In the genomic region with DNA sequence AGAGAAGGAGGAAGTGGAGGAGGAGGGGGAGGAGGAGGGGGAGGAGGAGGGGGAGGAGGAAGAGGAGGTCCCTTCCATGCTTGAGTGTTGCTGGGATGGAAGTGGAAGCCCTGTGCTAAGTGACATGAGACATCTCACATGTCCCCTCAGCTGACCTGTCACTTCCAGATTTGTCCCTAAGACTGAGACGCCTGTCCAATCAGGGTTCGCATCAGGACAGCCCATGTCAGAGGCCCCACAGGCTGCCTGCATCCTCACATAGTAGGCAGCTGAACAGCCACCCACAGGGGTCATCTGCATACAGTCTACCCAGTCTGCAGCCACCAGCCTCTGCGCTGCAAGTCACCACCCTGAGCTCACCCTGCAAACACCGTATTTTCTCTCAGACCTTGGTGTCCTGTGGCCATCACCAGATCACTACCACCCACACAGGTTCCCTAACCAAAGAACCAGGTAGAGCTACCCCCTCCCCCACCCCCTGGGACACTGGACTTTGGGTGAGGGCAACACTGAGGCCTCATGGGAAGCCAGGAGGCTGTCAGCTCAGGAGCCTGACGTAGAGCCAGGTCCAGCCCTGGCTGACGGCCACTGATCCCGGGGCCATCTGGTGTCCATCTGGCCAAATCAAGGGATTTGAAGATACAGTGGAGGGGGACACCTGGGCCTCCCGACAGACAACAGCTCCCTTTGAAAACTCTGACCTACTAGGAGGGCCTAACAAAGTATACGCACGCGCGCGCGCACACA, we compare ENCODE assay signal across 9 mouse cellular contexts. TPM values are rescaled to one million over a fixed set of nuclear protein-coding genes. Genes with fewer than 3 reads are reported as not detected.
A peak's percentile ranks its signal among the peaks of the same experiment; 100 is the strongest.
DNase-seq lines count a peak whose midpoint lies in the region; ATAC-seq and TF ChIP-seq lines count a peak whose summit lies in the region.
"Had no signal": no experiment of that assay in that cellular context is flagged by ENCODE, and none has a peak within 500 bp of the region (broad histone marks: within the 10 kb centered on the region; RNA-seq: fewer than 3 reads in every experiment).

No protein-coding gene starts in this region.

- no peak overlapping the region for H3K27ac ChIP-seq in heart, postnatal 0 days (ENCODE audit: low read depth)
- no peak overlapping the region for H3K27ac ChIP-seq in kidney, adult 2 months (ENCODE audit: insufficient read depth, low read depth, low read length)
- H3K27ac ChIP-seq in forebrain, embryonic 13.5 days: no peak overlapping the region
- H3K27ac ChIP-seq: heart, embryonic 15.5 days had no signal

- no peaks in the 10 kb centered on the region for H3K27me3 ChIP-seq in heart, postnatal 0 days (ENCODE audit: control insufficient read depth, insufficient read depth, low read length)
- no peaks in the 10 kb centered on the region for H3K27me3 ChIP-seq in kidney, adult 2 months (replicated peaks; ENCODE audit: control insufficient read depth, insufficient read depth, low read length)
- no peaks in the 10 kb centered on the region for H3K27me3 ChIP-seq in forebrain, embryonic 13.5 days
- H3K27me3 ChIP-seq: heart, embryonic 15.5 days had no signal

- no peak for TF ChIP-seq EP300 in heart, postnatal 0 days (IDR thresholded peaks at IDR 0.05; ENCODE audit: low read depth)

- H3K4me3 ChIP-seq in heart, postnatal 0 days (ENCODE audit: low read depth, low read length): no peak overlapping the region
- H3K4me3 ChIP-seq in kidney, adult 2 months (ENCODE audit: insufficient read depth, low read depth, low read length): no peak overlapping the region
- H3K4me3 ChIP-seq in forebrain, embryonic 13.5 days: no peak overlapping the region
- H3K4me3 ChIP-seq: heart, embryonic 15.5 days had no signal

- ATAC-seq in heart, postnatal 0 days (ENCODE audit: insufficient read depth, low read depth): peak; percentile 30; the same call in 1 of the 2 replicates
- ATAC-seq in forebrain, embryonic 13.5 days: no peak

- H3K4me1 ChIP-seq in heart, postnatal 0 days (ENCODE audit: control insufficient read depth, insufficient read depth): peaks cover 18% of the 10 kb centered on the region; the same call in 1 of the 2 replicates
- peaks cover 10% of the 10 kb centered on the region for H3K4me1 ChIP-seq in kidney, adult 2 months (ENCODE audit: control insufficient read depth, insufficient read depth, low read length)
- H3K4me1 ChIP-seq in forebrain, embryonic 13.5 days: no peaks in the 10 kb centered on the region

- H3K4me2 ChIP-seq in heart, postnatal 0 days (ENCODE audit: low read depth, low read length): no peak overlapping the region
- no peak overlapping the region for H3K4me2 ChIP-seq in forebrain, embryonic 13.5 days
- H3K4me2 ChIP-seq: heart, embryonic 15.5 days had no signal

- DNase-seq in heart, postnatal 0 days (ENCODE audit: low spot score): no peak
- no peak for DNase-seq in heart, postnatal 10 days
- peak; percentile 99 for DNase-seq in cerebellum, adult 11 months
- peak; percentile 92 for DNase-seq in kidney, adult 2 months
- peak; percentile 32 for DNase-seq in lung, postnatal 25 days (ENCODE audit: low spot score)
- no peak for DNase-seq in left cerebral cortex, adult 8-10 months (ENCODE audit: low spot score in 2 of 2)
- DNase-seq in urinary bladder, postnatal 10 days (ENCODE audit: low spot score): no peak

- H3K36me3 ChIP-seq in heart, postnatal 0 days (replicated peaks; ENCODE audit: control insufficient read depth, insufficient read depth, low read length): no peaks in the 10 kb centered on the region
- no peaks in the 10 kb centered on the region for H3K36me3 ChIP-seq in kidney, adult 2 months (ENCODE audit: control insufficient read depth, insufficient read depth, low read length)
- peaks cover 8% of the 10 kb centered on the region; the same call in 1 of the 2 replicates for H3K36me3 ChIP-seq in forebrain, embryonic 13.5 days (ENCODE audit: poor library complexity, severe bottlenecking)
- H3K36me3 ChIP-seq: heart, embryonic 15.5 days had no signal

- intact Hi-C loops in heart, postnatal 10 days (cut with DNase I): no loop called here

- no peak for TF ChIP-seq CTCF in heart, postnatal 0 days (IDR thresholded peaks at IDR 0.05; ENCODE audit: low read depth)
- TF ChIP-seq CTCF in kidney, adult 2 months (conservative IDR thresholded peaks at IDR 0.05; ENCODE audit: insufficient read depth, insufficient read length, low read depth, low read length): no peak

- H3K9me3 ChIP-seq in heart, postnatal 0 days (replicated peaks; ENCODE audit: control insufficient read depth, low read length): no peaks in the 10 kb centered on the region
- H3K9me3 ChIP-seq in forebrain, embryonic 13.5 days (replicated peaks): no peaks in the 10 kb centered on the region
- H3K9me3 ChIP-seq: heart, embryonic 15.5 days had no signal

- WGBS in heart, postnatal 0 days: 54% methylated on average over 14 of the region's 14 CpGs
- WGBS in kidney, adult 2 months: 73% methylated on average over 14 of the region's 14 CpGs
- 79% methylated on average over 10 of the region's 14 CpGs for WGBS in forebrain, embryonic 13.5 days

- TF ChIP-seq POLR2A in kidney, adult 2 months (IDR thresholded peaks at IDR 0.05; ENCODE audit: low read depth, low read length): no peak

- no peak overlapping the region for H3K9ac ChIP-seq in heart, postnatal 0 days (replicated peaks; ENCODE audit: low read depth, low read length)
- no peak overlapping the region for H3K9ac ChIP-seq in forebrain, embryonic 13.5 days
- H3K9ac ChIP-seq: heart, embryonic 15.5 days had no signal

RNA-seq across cellular contexts. Expression of a gene that starts 9.6 kb away (rescaled TPM):
- 12.4 and 17.6 TPM in 2 replicates for total RNA-seq in heart, postnatal 0 days (2014; rRNA removed; ENCODE audit: low replicate concordance)
- 10.5 and 11.8 TPM in 2 replicates for polyA plus RNA-seq in heart, postnatal 0 days (2015; fragmentation: Nextera tagmentation; extraction: Ambion mirVana)
- total RNA-seq in heart, postnatal 10 days (2021): 10 to 100 TPM; 25.2 to 26.3 TPM
- polyA plus RNA-seq in kidney, adult 2 months (2012; rRNA removed): 34.4 and 40.6 TPM in 2 replicates
- total RNA-seq in left cerebral cortex, adult 8-10 months (2022): 10 to 100 TPM; 35.6 to 41.8 (median 38.0) TPM
- polyA plus RNA-seq in forebrain, embryonic 13.5 days (2015; fragmentation: Nextera tagmentation; extraction: Ambion mirVana): 21.6 and 22.3 TPM in 2 replicates

RNA-seq across cellular contexts. Expression of a gene that starts 16.5 kb away (rescaled TPM):
- 331 and 650 TPM in 2 replicates for total RNA-seq in heart, postnatal 0 days (2014; rRNA removed; ENCODE audit: low replicate concordance)
- 773 and 797 TPM in 2 replicates for polyA plus RNA-seq in heart, postnatal 0 days (2015; fragmentation: Nextera tagmentation; extraction: Ambion mirVana)
- total RNA-seq in heart, postnatal 10 days (2021): 100 to 1,000 TPM; 771 to 825 TPM
- 432 and 738 TPM in 2 replicates for polyA plus RNA-seq in kidney, adult 2 months (2012; rRNA removed)
- 1,000 to 10,000 TPM in 2 of 4 experiments, 100 to 1,000 TPM in 2; 852 to 1,038 (median 940) TPM for total RNA-seq in left cerebral cortex, adult 8-10 months (2022)
- 911 and 1,077 TPM in 2 replicates for polyA plus RNA-seq in forebrain, embryonic 13.5 days (2015; fragmentation: Nextera tagmentation; extraction: Ambion mirVana)

RNA-seq across cellular contexts. Expression of a gene that starts 42.4 kb away (rescaled TPM):
- total RNA-seq in heart, postnatal 0 days (2014; rRNA removed; ENCODE audit: low replicate concordance): not detected in 2 replicates
- 0.33 and 0.75 TPM in 2 replicates for polyA plus RNA-seq in heart, postnatal 0 days (2015; fragmentation: Nextera tagmentation; extraction: Ambion mirVana)
- total RNA-seq in heart, postnatal 10 days (2021): under 1 TPM; 0.55 to 0.57 TPM
- 0.47 and 0.72 TPM in 2 replicates for polyA plus RNA-seq in kidney, adult 2 months (2012; rRNA removed)
- total RNA-seq in left cerebral cortex, adult 8-10 months (2022): 1 to 10 TPM; 1.7 to 3.0 (median 2.5) TPM
- 1.8 and 3.7 TPM in 2 replicates for polyA plus RNA-seq in forebrain, embryonic 13.5 days (2015; fragmentation: Nextera tagmentation; extraction: Ambion mirVana)

Comparison
In these comparisons a context has a peak if more than half of its experiments do, and no peak if none do; other contexts are left out.
1. DNase-seq: peak in cerebellum, adult 11 months (single experiment), kidney, adult 2 months (single experiment) and lung, postnatal 25 days (single experiment); none in heart, postnatal 0 days (single experiment), heart, postnatal 10 days (0 of 2), left cerebral cortex, adult 8-10 months (0 of 2) and urinary bladder, postnatal 10 days (single experiment).